Mouse (Mus musculus): ENCODE measurements around the gene Atp5b. TPM values are rescaled to one million over a fixed set of nuclear protein-coding genes. Genes with fewer than 3 reads are reported as not detected.
"Not testable (repeated sequence)": the region's sequence is repeated elsewhere in the genome, so short reads cannot be mapped to it uniquely, and the experiment has no call there.

The Atp5b gene
- polyA plus RNA-seq, 1 experiment from 2014 or later, result 7,106 TPM

DNA sequence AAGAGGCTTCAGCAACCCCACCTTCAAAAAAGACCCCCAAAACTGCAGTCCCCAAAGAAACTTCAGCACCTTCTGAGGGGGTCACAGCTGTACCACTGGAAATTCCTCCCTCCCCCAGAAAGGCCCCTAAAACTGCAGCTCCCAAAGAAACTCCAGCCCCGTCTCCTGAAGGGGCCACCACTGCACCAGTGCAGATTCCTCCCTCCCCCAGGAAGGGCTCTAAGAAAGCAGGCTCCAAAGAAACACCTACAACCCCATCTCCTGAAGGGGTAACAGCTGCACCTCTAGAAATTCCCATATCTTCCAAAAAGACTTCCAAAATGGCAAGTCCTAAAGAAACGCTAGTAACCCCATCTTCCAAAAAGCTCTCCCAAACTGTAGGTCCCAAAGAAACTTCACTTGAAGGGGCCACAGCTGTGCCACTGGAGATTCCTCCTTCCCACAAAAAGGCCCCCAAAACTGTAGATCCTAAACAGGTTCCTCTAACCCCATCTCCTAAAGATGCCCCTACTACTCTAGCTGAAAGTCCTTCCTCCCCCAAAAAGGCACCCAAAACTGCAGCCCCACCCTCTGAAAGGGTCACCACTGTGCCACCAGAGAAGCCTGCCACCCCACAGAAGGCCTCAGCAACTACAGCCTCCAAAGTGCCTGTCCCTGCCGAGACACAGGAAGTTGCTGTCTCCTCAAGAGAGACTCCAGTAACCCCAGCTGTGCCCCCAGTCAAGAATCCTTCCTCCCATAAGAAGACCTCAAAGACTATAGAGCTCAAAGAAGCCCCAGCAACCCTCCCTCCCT, 39.8 kb upstream of the Atp5b start:
- Histone ChIP-seq H3K9me3 (replicated peaks; ENCODE audit: control insufficient read depth, low read length) (no peaks in the 10 kb centered on the region), H3K4me3 (ENCODE audit: low read length) (no peak overlapping the region), H3K27me3 (ENCODE audit: control insufficient read depth, insufficient read depth, low read length) (no peaks in the 10 kb centered on the region), H3K4me1 (ENCODE audit: control insufficient read depth, insufficient read depth, low read length) (peaks cover 57% of the 10 kb centered on the region), H3K36me3 (ENCODE audit: control insufficient read depth, insufficient read depth) (peaks cover 55% of the 10 kb centered on the region), H3K27ac (ENCODE audit: low read length) (peak overlapping the region; percentile 65), H3K4me2 (ENCODE audit: low read depth, low read length) (0 out of 2 replicates have a peak overlapping the region, but pooled peaks have one; percentile 11), H3K9ac (ENCODE audit: low read length) (peak overlapping the region; percentile 22)
- WGBS, result 45% methylated on average over 3 of the region's 3 CpGs
- peak; percentile 26; the same call in 1 of the 2 replicates for ATAC-seq (replicated peaks; ENCODE audit: extremely low read depth, insufficient read depth, low FRiP score)

DNA sequence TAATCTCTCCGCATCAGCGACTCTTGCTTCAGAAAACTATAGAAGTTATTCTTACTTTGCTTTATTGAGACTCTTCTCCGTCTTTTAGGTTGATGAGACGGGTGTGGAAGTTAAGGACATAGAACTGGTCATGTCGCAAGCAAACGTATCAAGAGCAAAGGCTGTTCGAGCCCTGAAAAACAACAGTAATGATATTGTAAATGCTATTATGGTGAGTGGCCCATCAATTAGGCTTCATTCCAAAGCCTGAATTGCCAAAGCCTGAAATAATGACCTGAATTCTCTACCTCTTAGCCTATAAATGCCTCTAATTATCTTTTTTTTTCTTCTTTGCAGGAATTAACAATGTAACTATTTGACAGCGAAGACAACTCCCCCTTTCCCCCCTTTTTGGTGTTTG, 34.9 kb upstream of the Atp5b start:
- H3K9ac ChIP-seq (ENCODE audit: low read length), result no peak overlapping the region
- ATAC-seq (replicated peaks; ENCODE audit: extremely low read depth, insufficient read depth, low FRiP score), result no peak
- peaks cover 18% of the 10 kb centered on the region for H3K4me1 ChIP-seq (ENCODE audit: control insufficient read depth, insufficient read depth, low read length)
- peaks cover 60% of the 10 kb centered on the region for H3K36me3 ChIP-seq (ENCODE audit: control insufficient read depth, insufficient read depth)
- 93% methylated on average over 8 of the region's 8 CpGs for WGBS
- no peak overlapping the region for H3K4me2 ChIP-seq (ENCODE audit: low read depth, low read length)
- H3K27ac ChIP-seq (ENCODE audit: low read length), result no peak overlapping the region
- no peaks in the 10 kb centered on the region for H3K9me3 ChIP-seq (replicated peaks; ENCODE audit: control insufficient read depth, low read length)
- no peaks in the 10 kb centered on the region for H3K27me3 ChIP-seq (ENCODE audit: control insufficient read depth, insufficient read depth, low read length)
- H3K4me3 ChIP-seq (ENCODE audit: low read length), result no peak overlapping the region

DNA sequence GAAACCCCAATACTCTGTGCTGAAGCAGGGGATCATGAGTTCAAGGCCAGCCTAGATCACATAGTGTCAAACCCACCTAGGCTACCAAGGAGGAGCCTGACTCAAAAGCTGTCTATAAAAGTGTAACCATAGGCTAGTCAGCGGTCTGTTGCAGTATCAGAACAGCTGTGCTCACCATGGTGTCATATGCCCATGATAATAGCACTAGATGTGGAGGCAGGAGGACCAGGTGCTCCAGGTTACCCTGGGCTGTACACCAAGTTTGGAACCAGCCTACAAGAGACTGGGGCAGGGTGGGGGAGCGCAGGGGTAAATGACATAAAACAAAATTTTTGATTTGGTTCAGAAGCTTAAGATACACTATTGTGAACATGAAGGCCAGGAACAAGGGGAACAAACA, 33.3 kb upstream of the Atp5b start:
- no peak overlapping the region for H3K4me3 ChIP-seq (ENCODE audit: low read length)
- no peak overlapping the region for H3K4me2 ChIP-seq (ENCODE audit: low read depth, low read length)
- H3K9me3 ChIP-seq (replicated peaks; ENCODE audit: control insufficient read depth, low read length), result no peaks in the 10 kb centered on the region
- 97% methylated on average over 2 of the region's 2 CpGs for WGBS
- no peak overlapping the region for H3K27ac ChIP-seq (ENCODE audit: low read length)
- no peak overlapping the region for H3K9ac ChIP-seq (ENCODE audit: low read length)
- no peak for ATAC-seq (replicated peaks; ENCODE audit: extremely low read depth, insufficient read depth, low FRiP score)
- no peaks in the 10 kb centered on the region for H3K27me3 ChIP-seq (ENCODE audit: control insufficient read depth, insufficient read depth, low read length)
- H3K36me3 ChIP-seq (ENCODE audit: control insufficient read depth, insufficient read depth), result peaks cover 56% of the 10 kb centered on the region
- peaks cover 5% of the 10 kb centered on the region for H3K4me1 ChIP-seq (ENCODE audit: control insufficient read depth, insufficient read depth, low read length)

DNA sequence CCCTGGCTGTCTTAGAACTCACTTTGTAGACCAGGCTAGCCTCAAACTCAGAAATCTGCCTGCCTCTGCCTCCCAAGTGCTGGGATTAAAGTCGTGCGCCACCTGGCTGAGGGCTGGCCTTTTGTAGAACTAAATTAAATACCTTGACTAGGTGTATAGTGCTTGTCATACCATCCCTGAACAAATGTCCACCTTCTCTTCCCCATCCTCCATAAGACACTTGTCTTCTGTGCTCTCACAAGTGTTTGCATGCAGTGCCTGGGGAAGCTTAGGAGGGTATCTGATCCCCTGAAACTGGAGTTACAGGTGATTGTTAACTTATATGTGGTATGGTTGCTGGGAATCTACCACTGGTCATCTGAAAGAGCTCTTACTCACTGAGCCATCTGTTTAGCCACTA, 32.7 kb upstream of the Atp5b start:
- Histone ChIP-seq H3K4me2 (ENCODE audit: low read depth, low read length) (no peak overlapping the region), H3K9ac (ENCODE audit: low read length) (no peak overlapping the region), H3K27me3 (ENCODE audit: control insufficient read depth, insufficient read depth, low read length) (no peaks in the 10 kb centered on the region), H3K27ac (ENCODE audit: low read length) (no peak overlapping the region), H3K4me1 (ENCODE audit: control insufficient read depth, insufficient read depth, low read length) (no peaks in the 10 kb centered on the region), H3K4me3 (ENCODE audit: low read length) (no peak overlapping the region), H3K9me3 (replicated peaks; ENCODE audit: control insufficient read depth, low read length) (no peaks in the 10 kb centered on the region), H3K36me3 (ENCODE audit: control insufficient read depth, insufficient read depth) (peaks cover 55% of the 10 kb centered on the region)
- ATAC-seq (replicated peaks; ENCODE audit: extremely low read depth, insufficient read depth, low FRiP score), result no peak; the same call in 1 of the 2 replicates
- WGBS, result 85% methylated on average over 2 of the region's 2 CpGs

DNA sequence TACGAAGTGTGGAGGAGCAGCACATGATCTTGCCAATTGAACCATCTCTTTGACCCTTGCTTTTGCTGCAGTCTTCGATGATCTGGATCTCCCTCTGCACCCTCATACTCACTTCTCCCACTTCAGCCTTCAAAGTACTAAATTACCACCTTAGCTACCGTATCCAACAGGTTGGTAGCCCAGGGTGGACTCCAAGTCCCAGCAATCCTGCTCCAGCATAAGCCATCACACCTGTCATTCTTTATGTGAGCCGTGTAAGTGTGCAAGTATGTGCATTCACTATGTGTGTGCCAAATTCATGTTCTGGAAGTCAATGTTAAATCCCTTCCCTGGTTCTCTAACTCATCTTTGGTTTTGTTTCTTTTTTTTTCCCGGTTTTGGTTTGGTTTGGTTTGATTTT, 31.5 kb upstream of the Atp5b start:
- no peaks in the 10 kb centered on the region for H3K9me3 ChIP-seq (replicated peaks; ENCODE audit: control insufficient read depth, low read length)
- H3K36me3 ChIP-seq (ENCODE audit: control insufficient read depth, insufficient read depth), result peaks cover 43% of the 10 kb centered on the region
- no peak overlapping the region for H3K27ac ChIP-seq (ENCODE audit: low read length)
- H3K27me3 ChIP-seq (ENCODE audit: control insufficient read depth, insufficient read depth, low read length), result no peaks in the 10 kb centered on the region
- H3K9ac ChIP-seq (ENCODE audit: low read length), result no peak overlapping the region
- no peak for ATAC-seq (replicated peaks; ENCODE audit: extremely low read depth, insufficient read depth, low FRiP score)
- no peak overlapping the region for H3K4me3 ChIP-seq (ENCODE audit: low read length)
- WGBS, result 95% methylated on average over 5 of the region's 5 CpGs
- no peaks in the 10 kb centered on the region for H3K4me1 ChIP-seq (ENCODE audit: control insufficient read depth, insufficient read depth, low read length)
- no peak overlapping the region for H3K4me2 ChIP-seq (ENCODE audit: low read depth, low read length)

DNA sequence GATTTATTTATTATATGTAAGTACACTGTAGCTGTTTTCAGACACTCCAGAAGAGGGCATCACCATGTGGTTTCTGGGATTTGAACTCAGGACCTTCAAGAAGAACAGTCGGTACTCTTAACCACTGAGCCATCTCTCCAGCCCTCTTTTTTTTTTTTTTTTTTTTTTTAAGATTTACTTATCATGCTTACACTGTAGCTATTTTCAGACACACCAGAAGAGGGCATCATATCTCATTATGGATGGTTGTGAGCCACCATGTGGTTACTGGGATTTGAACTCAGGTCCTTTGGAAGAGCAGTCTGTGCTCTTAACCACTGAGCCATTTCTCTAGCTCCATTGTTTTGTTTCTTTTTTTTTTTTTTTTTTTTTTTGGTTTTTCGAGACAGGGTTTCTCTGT, 30.9 kb upstream of the Atp5b start:
- not testable (repeated sequence) for H3K27me3 ChIP-seq (ENCODE audit: control insufficient read depth, insufficient read depth, low read length); H3K9me3 ChIP-seq (replicated peaks; ENCODE audit: control insufficient read depth, low read length); H3K4me2 ChIP-seq (ENCODE audit: low read depth, low read length); H3K9ac ChIP-seq (ENCODE audit: low read length); H3K4me1 ChIP-seq (ENCODE audit: control insufficient read depth, insufficient read depth, low read length); H3K27ac ChIP-seq (ENCODE audit: low read length); H3K4me3 ChIP-seq (ENCODE audit: low read length); ATAC-seq (replicated peaks; ENCODE audit: extremely low read depth, insufficient read depth, low FRiP score)
- WGBS, result 87% methylated on average over 1 of the region's 2 CpGs
- H3K36me3 ChIP-seq (ENCODE audit: control insufficient read depth, insufficient read depth), result peaks cover 39% of the 10 kb centered on the region

DNA sequence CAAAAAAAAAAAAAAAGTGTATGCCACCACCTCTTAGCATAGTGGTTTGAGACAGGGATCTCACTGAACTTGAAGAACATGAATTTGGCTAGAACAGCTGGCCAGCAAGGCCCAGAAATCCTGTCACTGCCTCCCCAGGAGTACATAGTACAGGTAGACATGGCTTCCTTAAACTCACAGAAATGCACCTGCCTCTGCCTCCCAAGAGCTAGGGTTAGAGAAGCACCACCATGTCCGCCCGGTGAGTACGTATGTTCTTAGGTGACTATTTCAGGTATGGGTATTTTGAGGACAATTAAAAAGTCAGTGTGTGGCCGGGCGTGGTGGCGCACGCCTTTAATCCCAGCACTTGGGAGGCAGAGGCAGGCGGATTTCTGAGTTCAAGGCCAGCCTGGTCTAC, 30.1 kb upstream of the Atp5b start:
- H3K9ac ChIP-seq (ENCODE audit: low read length), result no peak overlapping the region
- no peak overlapping the region for H3K4me2 ChIP-seq (ENCODE audit: low read depth, low read length)
- H3K27ac ChIP-seq (ENCODE audit: low read length), result no peak overlapping the region
- H3K4me3 ChIP-seq (ENCODE audit: low read length), result no peak overlapping the region
- no peak for ATAC-seq (replicated peaks; ENCODE audit: extremely low read depth, insufficient read depth, low FRiP score)
- H3K36me3 ChIP-seq (ENCODE audit: control insufficient read depth, insufficient read depth), result peaks cover 31% of the 10 kb centered on the region
- no peaks in the 10 kb centered on the region for H3K27me3 ChIP-seq (ENCODE audit: control insufficient read depth, insufficient read depth, low read length)
- H3K9me3 ChIP-seq (replicated peaks; ENCODE audit: control insufficient read depth, low read length), result no peaks in the 10 kb centered on the region
- H3K4me1 ChIP-seq (ENCODE audit: control insufficient read depth, insufficient read depth, low read length), result peaks cover 5% of the 10 kb centered on the region
- 93% methylated on average over 8 of the region's 8 CpGs for WGBS

DNA sequence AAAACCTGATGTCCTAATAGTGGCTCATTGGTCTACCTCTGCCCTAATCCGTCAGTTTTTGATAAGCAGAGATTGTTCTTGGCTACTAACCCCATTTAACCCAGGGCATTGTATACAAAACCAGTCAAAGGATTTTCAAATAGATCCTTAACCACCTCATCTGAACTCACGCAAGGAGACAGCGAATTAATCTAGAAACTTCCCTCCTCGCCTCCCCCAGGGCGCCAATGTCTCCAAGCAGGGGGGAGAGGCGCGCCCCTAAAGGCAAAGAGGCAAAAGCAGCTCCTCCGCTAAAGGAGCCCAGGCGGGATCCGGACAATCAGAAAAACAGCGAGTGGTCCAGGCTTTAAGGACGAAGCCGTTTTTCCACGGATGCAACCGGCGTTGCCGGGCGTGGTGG, 24.9 kb upstream of the Atp5b start:
- Histone ChIP-seq H3K9me3 (replicated peaks; ENCODE audit: control insufficient read depth, low read length) (no peaks in the 10 kb centered on the region), H3K4me2 (ENCODE audit: low read depth, low read length) (peak overlapping the region; percentile 97), H3K27me3 (ENCODE audit: control insufficient read depth, insufficient read depth, low read length) (no peaks in the 10 kb centered on the region), H3K4me1 (ENCODE audit: control insufficient read depth, insufficient read depth, low read length) (peaks cover 20% of the 10 kb centered on the region), H3K9ac (ENCODE audit: low read length) (peak overlapping the region; percentile 84), H3K27ac (ENCODE audit: low read length) (peak overlapping the region; percentile 93), H3K36me3 (ENCODE audit: control insufficient read depth, insufficient read depth) (no peaks in the 10 kb centered on the region), H3K4me3 (ENCODE audit: low read length) (peak overlapping the region; percentile 98)
- peak; percentile 6; the same call in 1 of the 2 replicates for ATAC-seq (replicated peaks; ENCODE audit: extremely low read depth, insufficient read depth, low FRiP score)
- under 1% methylated on average over 18 of the region's 18 CpGs for WGBS

DNA sequence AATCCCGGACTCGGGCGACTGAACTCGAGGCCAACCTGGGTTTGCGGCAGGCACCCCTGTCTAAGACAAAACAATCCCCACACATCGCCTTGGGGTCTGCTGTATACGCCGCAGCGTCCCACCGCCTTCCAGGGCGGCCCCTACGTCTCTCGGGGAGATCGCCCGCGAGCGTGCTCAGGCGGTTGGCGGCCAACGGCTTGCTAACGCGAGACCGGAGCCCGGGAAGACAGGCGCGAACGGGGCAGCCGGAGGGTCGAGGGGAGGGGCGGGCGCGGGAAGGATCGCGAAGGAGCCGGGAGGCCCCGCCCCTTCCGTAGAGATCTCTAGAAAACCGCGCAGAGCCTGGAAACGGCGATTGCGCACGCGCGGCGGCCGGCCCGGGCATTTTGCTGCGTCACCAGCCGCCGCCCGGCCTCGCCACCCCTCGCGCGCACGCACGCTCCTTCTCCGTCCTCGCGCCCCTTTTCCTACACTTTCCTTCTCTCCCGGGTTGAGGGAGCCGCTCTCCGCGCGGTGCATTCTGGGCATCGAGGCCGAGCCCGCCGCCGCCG, 24.4 kb upstream of the Atp5b start, which contains the start of gene Ptges3:
TSS of gene Ptges3 (plus strand) at position 354 of the 551 bp plus-strand sequence.
- H3K4me1 ChIP-seq (ENCODE audit: control insufficient read depth, insufficient read depth, low read length), result peaks cover 20% of the 10 kb centered on the region
- ATAC-seq (replicated peaks; ENCODE audit: extremely low read depth, insufficient read depth, low FRiP score), result peak; percentile 92
- H3K36me3 ChIP-seq (ENCODE audit: control insufficient read depth, insufficient read depth), result no peaks in the 10 kb centered on the region
- under 1% methylated on average over 68 of the region's 72 CpGs for WGBS
- H3K4me2 ChIP-seq (ENCODE audit: low read depth, low read length), result peak within 1 kb of the TSS; percentile 97
- no peaks in the 10 kb centered on the region for H3K9me3 ChIP-seq (replicated peaks; ENCODE audit: control insufficient read depth, low read length)
- peak within 1 kb of the TSS; percentile 98 for H3K4me3 ChIP-seq (ENCODE audit: low read length)
- no peaks in the 10 kb centered on the region for H3K27me3 ChIP-seq (ENCODE audit: control insufficient read depth, insufficient read depth, low read length)
- peak within 1 kb of the TSS; percentile 84 for H3K9ac ChIP-seq (ENCODE audit: low read length)
- peak within 1 kb of the TSS; percentile 93 for H3K27ac ChIP-seq (ENCODE audit: low read length)
